Mouse (Mus musculus): ENCODE measurements around the gene Wfikkn1. TPM values are rescaled to one million over a fixed set of nuclear protein-coding genes. Genes with fewer than 3 reads are reported as not detected.

The Wfikkn1 gene
- polyA plus RNA-seq, 1 experiment from 2014 or later, result 0.16 TPM

GRCm38 (mm10) chr17:25879261-25879660 is 1.4 kb downstream of the Wfikkn1 start:
- WGBS, result 55% methylated on average over 4 of the region's 4 CpGs

GRCm38 (mm10) chr17:25878611-25879180 is 2.0 kb downstream of the Wfikkn1 start:
- no peak for ATAC-seq
- 91% methylated on average over 19 of the region's 19 CpGs for WGBS
- peaks cover 19% of the 10 kb centered on the region for H3K4me1 ChIP-seq (ENCODE audit: control insufficient read depth, insufficient read depth, low read length)

More at GRCm38 (mm10) chr17:25879261-25879660, 1.4 kb downstream of the Wfikkn1 start:
- Histone ChIP-seq H3K9me3 (ENCODE audit: control insufficient read depth, low read length) (no peaks in the 10 kb centered on the region), H3K4me2 (ENCODE audit: low read depth, low read length) (no peak overlapping the region), H3K27ac (ENCODE audit: low read length) (no peak overlapping the region), H3K27me3 (replicated peaks; ENCODE audit: control insufficient read depth, insufficient read depth, low read length) (no peaks in the 10 kb centered on the region), H3K36me3 (ENCODE audit: control insufficient read depth, insufficient read depth, low read length) (peaks cover 14% of the 10 kb centered on the region; the same call in 1 of the 2 replicates), H3K4me3 (ENCODE audit: low read length) (no peak overlapping the region), H3K4me1 (ENCODE audit: control insufficient read depth, insufficient read depth, low read length) (peaks cover 15% of the 10 kb centered on the region), H3K9ac (ENCODE audit: low read depth, low read length) (no peak overlapping the region)
- no peak for ATAC-seq

GRCm38 (mm10) chr17:25877741-25878610 is 2.7 kb downstream of the Wfikkn1 start:
- H3K9ac ChIP-seq (ENCODE audit: low read depth, low read length), result no peak overlapping the region
- no peaks in the 10 kb centered on the region for H3K27me3 ChIP-seq (replicated peaks; ENCODE audit: control insufficient read depth, insufficient read depth, low read length)
- H3K36me3 ChIP-seq (ENCODE audit: control insufficient read depth, insufficient read depth, low read length), result peaks cover 8% of the 10 kb centered on the region; the same call in 1 of the 2 replicates
- no peak overlapping the region for H3K4me2 ChIP-seq (ENCODE audit: low read depth, low read length)
- WGBS, result 92% methylated on average over 32 of the region's 32 CpGs
- no peak for ATAC-seq
- H3K9me3 ChIP-seq (ENCODE audit: control insufficient read depth, low read length), result no peaks in the 10 kb centered on the region
- H3K4me1 ChIP-seq (ENCODE audit: control insufficient read depth, insufficient read depth, low read length), result peaks cover 19% of the 10 kb centered on the region
- no peak overlapping the region for H3K4me3 ChIP-seq (ENCODE audit: low read length)
- no peak overlapping the region for H3K27ac ChIP-seq (ENCODE audit: low read length)

More at GRCm38 (mm10) chr17:25878611-25879180, 2.0 kb downstream of the Wfikkn1 start:
- Histone ChIP-seq H3K9ac (ENCODE audit: low read depth, low read length) (no peak overlapping the region), H3K4me3 (ENCODE audit: low read length) (no peak overlapping the region), H3K27me3 (replicated peaks; ENCODE audit: control insufficient read depth, insufficient read depth, low read length) (no peaks in the 10 kb centered on the region), H3K36me3 (ENCODE audit: control insufficient read depth, insufficient read depth, low read length) (peaks cover 14% of the 10 kb centered on the region; the same call in 1 of the 2 replicates), H3K27ac (ENCODE audit: low read length) (no peak overlapping the region), H3K9me3 (ENCODE audit: control insufficient read depth, low read length) (no peaks in the 10 kb centered on the region), H3K4me2 (ENCODE audit: low read depth, low read length) (no peak overlapping the region)

GRCm38 (mm10) chr17:25877025-25877424 is 3.6 kb downstream of the Wfikkn1 start:
- no peak for ATAC-seq
- Histone ChIP-seq H3K27me3 (replicated peaks; ENCODE audit: control insufficient read depth, insufficient read depth, low read length) (no peaks in the 10 kb centered on the region), H3K36me3 (ENCODE audit: control insufficient read depth, insufficient read depth, low read length) (peaks cover 8% of the 10 kb centered on the region; the same call in 1 of the 2 replicates), H3K9ac (ENCODE audit: low read depth, low read length) (no peak overlapping the region), H3K4me3 (ENCODE audit: low read length) (no peak overlapping the region), H3K4me1 (ENCODE audit: control insufficient read depth, insufficient read depth, low read length) (peaks cover 19% of the 10 kb centered on the region), H3K27ac (ENCODE audit: low read length) (no peak overlapping the region), H3K9me3 (ENCODE audit: control insufficient read depth, low read length) (no peaks in the 10 kb centered on the region), H3K4me2 (ENCODE audit: low read depth, low read length) (no peak overlapping the region)
- WGBS, result 89% methylated on average over 3 of the region's 3 CpGs

- Histone ChIP-seq H3K4me2 (ENCODE audit: low read depth, low read length) (peak overlapping the region; percentile 82), H3K27ac (ENCODE audit: low read length) (no peak overlapping the region), H3K4me3 (ENCODE audit: low read length) (peak overlapping the region; percentile 74), H3K4me1 (ENCODE audit: control insufficient read depth, insufficient read depth, low read length) (peaks cover 19% of the 10 kb centered on the region), H3K36me3 (ENCODE audit: control insufficient read depth, insufficient read depth, low read length) (peaks cover 8% of the 10 kb centered on the region; the same call in 1 of the 2 replicates), H3K9ac (ENCODE audit: low read depth, low read length) (peak overlapping the region; percentile 75), H3K9me3 (ENCODE audit: control insufficient read depth, low read length) (no peaks in the 10 kb centered on the region), H3K27me3 (replicated peaks; ENCODE audit: control insufficient read depth, insufficient read depth, low read length) (no peaks in the 10 kb centered on the region)
- no peak for ATAC-seq
- WGBS, result 57% methylated on average over 10 of the region's 10 CpGs
These were observed 4.2 kb downstream of the Wfikkn1 start for GRCm38 (mm10) chr17:25876347-25876915.

GRCm38 (mm10) chr17:25875171-25876136 is 5.2 kb downstream of the Wfikkn1 start:
- ATAC-seq, result peak; percentile 95
- Histone ChIP-seq H3K9me3 (ENCODE audit: control insufficient read depth, low read length) (no peaks in the 10 kb centered on the region), H3K27ac (ENCODE audit: low read length) (peak overlapping the region; percentile 78), H3K4me1 (ENCODE audit: control insufficient read depth, insufficient read depth, low read length) (peaks cover 19% of the 10 kb centered on the region), H3K4me3 (ENCODE audit: low read length) (peak overlapping the region; percentile 74), H3K27me3 (replicated peaks; ENCODE audit: control insufficient read depth, insufficient read depth, low read length) (no peaks in the 10 kb centered on the region), H3K9ac (ENCODE audit: low read depth, low read length) (peak overlapping the region; percentile 75), H3K4me2 (ENCODE audit: low read depth, low read length) (peak overlapping the region; percentile 82), H3K36me3 (ENCODE audit: control insufficient read depth, insufficient read depth, low read length) (peaks cover 8% of the 10 kb centered on the region; the same call in 1 of the 2 replicates)
- WGBS, result under 1% methylated on average over 59 of the region's 59 CpGs

GRCm38 (mm10) chr17:25874721-25875170 is 5.9 kb downstream of the Wfikkn1 start, which contains the start of gene Mettl26:
Gene Mettl26 (plus strand): TSS chr17:25875074.
- WGBS, result under 1% methylated on average over 25 of the region's 25 CpGs
- peak within 1 kb of the TSS; percentile 74 for H3K4me3 ChIP-seq (ENCODE audit: low read length)
- H3K9ac ChIP-seq (ENCODE audit: low read depth, low read length), result peak within 1 kb of the TSS; percentile 75
- peak; percentile 77 for ATAC-seq
- H3K27ac ChIP-seq (ENCODE audit: low read length), result peak within 1 kb of the TSS; percentile 78
- no peaks in the 10 kb centered on the region for H3K9me3 ChIP-seq (ENCODE audit: control insufficient read depth, low read length)
- peak within 1 kb of the TSS; percentile 82 for H3K4me2 ChIP-seq (ENCODE audit: low read depth, low read length)
- peaks cover 8% of the 10 kb centered on the region; the same call in 1 of the 2 replicates for H3K36me3 ChIP-seq (ENCODE audit: control insufficient read depth, insufficient read depth, low read length)
- H3K4me1 ChIP-seq (ENCODE audit: control insufficient read depth, insufficient read depth, low read length), result peaks cover 19% of the 10 kb centered on the region
- H3K27me3 ChIP-seq (replicated peaks; ENCODE audit: control insufficient read depth, insufficient read depth, low read length), result no peaks in the 10 kb centered on the region

GRCm38 (mm10) chr17:25874148-25874720 is 6.4 kb downstream of the Wfikkn1 start:
- Histone ChIP-seq H3K4me3 (ENCODE audit: low read length) (peak overlapping the region; percentile 74), H3K27ac (ENCODE audit: low read length) (peak overlapping the region; percentile 58), H3K27me3 (replicated peaks; ENCODE audit: control insufficient read depth, insufficient read depth, low read length) (no peaks in the 10 kb centered on the region), H3K36me3 (ENCODE audit: control insufficient read depth, insufficient read depth, low read length) (peaks cover 8% of the 10 kb centered on the region; the same call in 1 of the 2 replicates), H3K4me1 (ENCODE audit: control insufficient read depth, insufficient read depth, low read length) (peaks cover 19% of the 10 kb centered on the region), H3K4me2 (ENCODE audit: low read depth, low read length) (peak overlapping the region; percentile 82), H3K9ac (ENCODE audit: low read depth, low read length) (peak overlapping the region; percentile 75), H3K9me3 (ENCODE audit: control insufficient read depth, low read length) (no peaks in the 10 kb centered on the region)
- no peak for ATAC-seq
- WGBS, result 5% methylated on average over 14 of the region's 14 CpGs

All from intestine, embryonic 16.5 days (tissue).